Mouse (Mus musculus): Measurements from ENCODE around the gene Micu1.

DNA sequence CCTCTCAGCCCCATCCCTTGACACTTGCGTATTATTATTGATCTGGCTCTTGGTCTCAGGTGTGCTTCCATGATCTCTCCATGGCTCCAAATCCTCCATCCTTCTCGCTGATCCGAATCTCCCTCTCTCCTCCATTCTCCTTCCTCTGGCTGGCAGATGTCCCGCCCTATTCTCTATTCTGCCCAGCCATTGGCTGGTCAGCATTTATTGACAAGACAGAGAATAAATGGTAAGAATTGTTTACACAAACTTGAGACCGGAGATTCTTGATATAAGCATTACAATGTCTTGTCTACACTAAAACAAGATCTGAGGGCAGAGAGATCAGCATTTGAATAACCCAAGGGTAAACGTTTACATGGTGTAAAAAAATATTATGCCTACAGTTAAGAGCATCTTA is 12.4 kb upstream of the Micu1 start:
- TF ChIP-seq CTCF (IDR thresholded peaks at IDR 0.05; ENCODE audit: low read depth, low read length) (no peak), EP300 (IDR thresholded peaks at IDR 0.05; ENCODE audit: insufficient read depth, low read depth, low read length) (no peak)

Measured in ES-Bruce4 (cell line).